Mouse (Mus musculus) liver, embryonic 14.5 days (tissue): ENCODE measurements around the gene Pnmal1. TPM values are rescaled to one million over a fixed set of nuclear protein-coding genes. Genes with fewer than 3 reads are reported as not detected.

Source experiments
- ATAC-seq: fragments of 200-750 bp; cut with Nextera tagmentation; 2 replicates; pipeline ENCODE4 v1.8.0; 2017; ENCODE audit warnings: moderate number of reproducible peaks, mild to moderate bottlenecking, moderate library complexity; ENCODE audit not compliant: insufficient read depth
- DNase-seq, 3 experiments: peaks; one replicate each; pipeline ENCODE4 v3.0.0-alpha.2; 2012 to 2013; ENCODE audit warnings: low read depth in 3 of 3, low spot score in 3 of 3
- H3K27ac ChIP-seq: fragments of 300-500 bp; sonication (generic); 2 replicates; pipeline ENCODE4 v1.5.1; 2014; ENCODE audit warnings: moderate library complexity, mild to moderate bottlenecking, control low read depth, inconsistent platforms
- H3K27me3 ChIP-seq: fragments of 300-500 bp; sonication (generic); 2 replicates; pipeline ENCODE4 v1.6.1; 2014; ENCODE audit warnings: mild to moderate bottlenecking, low read length, moderate library complexity; ENCODE audit not compliant: control insufficient read depth, insufficient read depth
- H3K36me3 ChIP-seq: fragments of 300-500 bp; sonication (generic); replicated peaks from 2 replicates; pipeline ENCODE4 v1.6.1; 2014; ENCODE audit warnings: low read depth; ENCODE audit not compliant: control insufficient read depth, insufficient read depth
- H3K4me1 ChIP-seq, 2 experiments: fragments of 200-500 bp in 1 of 2; fragments of 300-500 bp in 1 of 2; sonication (generic) in 1 of 2; replicated peaks; 2 replicates each; pipeline ENCODE4 v1.6.1; 2012 to 2014; ENCODE audit warnings: antibody characterized with exemption in 1 of 2, inconsistent platforms in 1 of 2, low read length in 1 of 2; ENCODE audit not compliant: control insufficient read depth in 2 of 2, insufficient read depth in 2 of 2
- H3K4me2 ChIP-seq: fragments of 300-500 bp; sonication (generic); 2 replicates; pipeline ENCODE4 v1.6.1; 2014; ENCODE audit warnings: low read depth, mild to moderate bottlenecking, control low read depth, moderate library complexity
- H3K4me3 ChIP-seq, 2 experiments: fragments of 200-500 bp in 1 of 2; fragments of 300-500 bp in 1 of 2; sonication (generic) in 1 of 2; 2 replicates each; pipeline ENCODE4 v1.5.1; 2012 to 2014; ENCODE audit warnings: low read depth in 2 of 2, low read length in 2 of 2, mild to moderate bottlenecking in 2 of 2, control low read depth in 1 of 2, inconsistent platforms in 1 of 2, moderate library complexity in 1 of 2; ENCODE audit not compliant: insufficient read depth in 1 of 2
- H3K9ac ChIP-seq: fragments of 300-500 bp; sonication (generic); replicated peaks from 2 replicates; pipeline ENCODE4 v1.6.1; 2014; ENCODE audit warnings: mild to moderate bottlenecking, control low read depth, moderate library complexity
- H3K9me3 ChIP-seq: fragments of 300-500 bp; sonication (generic); 2 replicates; pipeline ENCODE4 v1.6.1; 2016; ENCODE audit warnings: low read length, mixed read lengths; ENCODE audit not compliant: control insufficient read depth
- CTCF ChIP-seq: IDR thresholded peaks from 2 replicates; pipeline ENCODE4 v1.5.1; 2016; ENCODE audit warnings: antibody characterized with exemption, low read depth, control low read depth
- EP300 ChIP-seq: IDR thresholded peaks from 2 replicates; pipeline ENCODE4 v1.6.1; 2016; ENCODE audit warnings: antibody characterized with exemption, low read depth
- WGBS: fragments of 180-500 bp; shearing (Covaris S2); extraction: QIAGEN DNeasy Blood & Tissue Kit; methylation state at CpG from one replicate; pipeline ENCODE4 v1.1.7; 2014; ENCODE audit not compliant: insufficient replicate concordance; 5-methylcytosine and 5-hydroxymethylcytosine counted together
- polyA plus RNA-seq, 2 experiments: library from polyadenylated mRNA; depleted of rRNA in 1 of 2; stranded (reverse) in 1 of 2; unstranded in 1 of 2; fragments of >200 nt; fragmentation: Nextera tagmentation in 1 of 2; extraction: Ambion mirVana in 1 of 2; gene quantifications; 2 replicates each; pipeline versions ENCODE4 v1.2.1 to v1.2.3; 2012 to 2014

Gene Pnmal1
- polyA plus RNA-seq, 2 experiments = 0.01 to 0.03 TPM

- Histone ChIP-seq H3K4me2 (no peak overlapping the region), H3K9me3 (no peaks in the 10 kb centered on the region), H3K4me3 (0 out of 4 replicates have a peak overlapping the region, but pooled peaks of 1 of the 2 experiments have one; percentile 38), H3K36me3 (no peaks in the 10 kb centered on the region), H3K9ac (no peak overlapping the region), H3K27ac (no peak overlapping the region), H3K27me3 (peaks cover 67% of the 10 kb centered on the region), H3K4me1 (no peaks in the 10 kb centered on the region)
- TF ChIP-seq CTCF (no peak), EP300 (no peak)
- DNase-seq (no peak), ATAC-seq (no peak)
- WGBS = 7% methylated on average over 17 of the region's 17 CpGs
Measured at GRCm38 (mm10) chr7:16945419-16945818, 14.1 kb upstream of the Pnmal1 start.

- no peaks in the 10 kb centered on the region for H3K36me3 ChIP-seq
- WGBS = 4% methylated on average over 53 of the region's 53 CpGs
Measured at GRCm38 (mm10) chr7:16946441-16947348, 12.8 kb upstream of the Pnmal1 start.

GRCm38 (mm10) chr7:16947349-16947895 lies 12.1 kb upstream of the Pnmal1 start:
- no peaks in the 10 kb centered on the region for H3K9me3 ChIP-seq
- DNase-seq = no peak
- no peak overlapping the region for H3K4me3 ChIP-seq
- H3K9ac ChIP-seq = no peak overlapping the region
- peaks cover 65% of the 10 kb centered on the region for H3K27me3 ChIP-seq
- TF ChIP-seq EP300 (no peak), CTCF (no peak)
- no peak overlapping the region for H3K4me2 ChIP-seq
- H3K27ac ChIP-seq = no peak overlapping the region
- H3K4me1 ChIP-seq = 0 out of 4 replicates have a peak, but pooled peaks cover 0 to 2% of the 10 kb centered on the region in 2 experiments
- 21% methylated on average over 22 of the region's 22 CpGs for WGBS
- ATAC-seq = no peak
- no peaks in the 10 kb centered on the region for H3K36me3 ChIP-seq

More at GRCm38 (mm10) chr7:16946441-16947348, 12.8 kb upstream of the Pnmal1 start:
- TF ChIP-seq EP300 = no peak
- peak; percentile 20; the same call in 1 of the 2 replicates for TF ChIP-seq CTCF
- no peak overlapping the region for H3K4me3 ChIP-seq
- ATAC-seq = no peak
- H3K4me1 ChIP-seq = 0 out of 4 replicates have a peak, but pooled peaks cover 0 to 2% of the 10 kb centered on the region in 2 experiments
- H3K9me3 ChIP-seq = no peaks in the 10 kb centered on the region
- DNase-seq = no peak
- no peak overlapping the region for H3K9ac ChIP-seq
- H3K4me2 ChIP-seq = peak overlapping the region; percentile 13; the same call in 1 of the 2 replicates
- H3K27me3 ChIP-seq = peaks cover 66% of the 10 kb centered on the region
- H3K27ac ChIP-seq = no peak overlapping the region

GRCm38 (mm10) chr7:16947959-16948361 lies 11.5 kb upstream of the Pnmal1 start:
- TF ChIP-seq EP300 (no peak), CTCF (no peak)
- ATAC-seq = no peak
- DNase-seq = no peak
- no peaks in the 10 kb centered on the region for H3K9me3 ChIP-seq
- no peak overlapping the region for H3K27ac ChIP-seq
- H3K4me3 ChIP-seq = no peak overlapping the region
- H3K9ac ChIP-seq = no peak overlapping the region
- no peaks in the 10 kb centered on the region for H3K36me3 ChIP-seq
- H3K4me1 ChIP-seq = 0 out of 4 replicates have a peak, but pooled peaks cover 0 to 2% of the 10 kb centered on the region in 2 experiments
- no peak overlapping the region for H3K4me2 ChIP-seq
- WGBS = 9% methylated on average over 4 of the region's 4 CpGs
- H3K27me3 ChIP-seq = peaks cover 65% of the 10 kb centered on the region
